Mouse (Mus musculus) heart, postnatal 36 days (tissue): ENCODE data around the gene Calm1. TPM values are rescaled to one million over a fixed set of nuclear protein-coding genes. Genes with fewer than 3 reads are reported as not detected.
"Not testable (repeated sequence)": the region's sequence is repeated elsewhere in the genome, so short reads cannot be mapped to it uniquely, and the experiment has no call there.

ENCODE experiments used
- DNase-seq, 2 experiments: peaks; one replicate each; pipeline ENCODE4 v3.0.0; 2021 to 2022
- intact Hi-C: fragments of 180-260 bp; cut with DNase I; formaldehyde crosslinking; loops from one replicate; pipeline ENCODE4 v1.15.1; 2025
- total RNA-seq, 2 experiments: library from RNA; stranded (reverse); gene quantifications; 2 replicates each; pipeline ENCODE4 v1.2.3; 2021

The Calm1 gene
- total RNA-seq, 2 experiments from 2014 or later, result 223 to 265 TPM

DNA sequence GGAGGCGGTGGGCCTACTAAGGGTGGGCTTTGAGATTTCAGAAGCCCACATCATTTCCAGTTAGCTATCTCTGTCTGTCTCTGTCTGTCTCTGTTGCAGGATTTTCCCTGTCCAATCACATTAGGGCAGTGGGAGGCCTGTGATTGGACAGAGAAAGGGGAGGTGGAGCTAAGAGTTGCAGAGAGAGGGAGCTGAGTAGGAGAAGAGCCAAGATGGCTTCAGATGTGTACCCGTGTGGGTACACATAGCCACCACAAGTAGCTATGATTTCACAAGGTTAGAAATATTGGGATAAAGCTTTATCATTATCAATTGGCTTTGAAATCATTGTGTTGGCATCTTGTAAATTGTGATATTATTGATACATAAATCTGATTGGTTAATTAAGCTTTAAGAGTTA is 17.9 kb downstream of the Calm1 start:
- intact Hi-C loops, DNase-seq: not testable (repeated sequence)

DNA sequence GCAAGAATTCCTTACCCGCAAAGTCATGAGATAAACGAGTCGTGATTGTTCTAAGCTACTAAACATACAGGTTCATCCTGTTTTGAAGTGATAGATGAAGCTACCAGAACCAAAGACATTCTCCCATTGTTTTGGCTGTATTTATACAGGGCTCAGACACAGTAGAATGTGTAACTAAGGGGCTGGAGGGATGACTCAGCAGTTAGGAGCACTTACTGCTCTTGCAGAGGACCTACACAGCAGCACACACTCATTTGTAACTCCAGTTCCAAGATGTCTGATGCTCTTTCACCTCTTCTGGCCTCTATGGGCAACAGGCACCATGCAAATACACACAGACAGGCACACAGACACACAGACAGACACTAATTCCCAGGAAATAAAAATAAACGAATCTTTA is 20.8 kb downstream of the Calm1 start:
- intact Hi-C loops, result no loop called here
- DNase-seq, result no peak

DNA sequence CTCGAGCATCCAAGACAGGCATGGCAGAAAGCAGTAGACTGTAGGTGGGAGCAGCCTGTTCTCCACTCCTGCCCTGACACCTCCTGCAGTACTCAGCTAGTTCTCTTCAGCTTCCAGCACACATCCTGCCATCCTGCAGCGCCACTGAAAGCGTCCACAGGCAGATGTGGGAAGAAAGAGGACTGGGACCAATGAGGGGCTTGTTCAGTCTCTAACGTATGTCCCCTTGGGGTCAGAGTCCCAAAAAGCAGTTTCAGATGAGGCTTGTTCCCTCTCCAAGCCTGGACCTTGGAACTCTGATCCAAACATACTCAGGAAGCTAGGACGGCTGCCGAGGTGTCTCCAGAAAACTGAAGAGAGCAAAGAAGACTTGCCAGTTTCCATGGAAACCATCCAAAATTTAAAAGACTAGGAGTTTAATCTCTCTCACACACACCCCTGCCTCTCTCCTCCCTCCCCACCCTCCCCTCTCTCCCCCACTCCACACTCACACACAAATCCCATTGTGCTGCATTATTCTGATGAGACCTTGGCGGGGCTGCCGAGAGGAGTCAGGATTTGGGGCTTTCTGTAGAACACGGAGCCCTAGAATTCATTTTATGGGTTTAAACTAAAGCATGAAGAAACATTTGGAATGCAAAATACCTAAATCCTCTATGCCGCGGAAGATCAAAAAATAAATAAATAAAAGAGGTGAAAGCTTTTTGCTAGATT is 22.5 kb downstream of the Calm1 start:
- DNase-seq, result no peak
- intact Hi-C loops, result no loop called here

DNA sequence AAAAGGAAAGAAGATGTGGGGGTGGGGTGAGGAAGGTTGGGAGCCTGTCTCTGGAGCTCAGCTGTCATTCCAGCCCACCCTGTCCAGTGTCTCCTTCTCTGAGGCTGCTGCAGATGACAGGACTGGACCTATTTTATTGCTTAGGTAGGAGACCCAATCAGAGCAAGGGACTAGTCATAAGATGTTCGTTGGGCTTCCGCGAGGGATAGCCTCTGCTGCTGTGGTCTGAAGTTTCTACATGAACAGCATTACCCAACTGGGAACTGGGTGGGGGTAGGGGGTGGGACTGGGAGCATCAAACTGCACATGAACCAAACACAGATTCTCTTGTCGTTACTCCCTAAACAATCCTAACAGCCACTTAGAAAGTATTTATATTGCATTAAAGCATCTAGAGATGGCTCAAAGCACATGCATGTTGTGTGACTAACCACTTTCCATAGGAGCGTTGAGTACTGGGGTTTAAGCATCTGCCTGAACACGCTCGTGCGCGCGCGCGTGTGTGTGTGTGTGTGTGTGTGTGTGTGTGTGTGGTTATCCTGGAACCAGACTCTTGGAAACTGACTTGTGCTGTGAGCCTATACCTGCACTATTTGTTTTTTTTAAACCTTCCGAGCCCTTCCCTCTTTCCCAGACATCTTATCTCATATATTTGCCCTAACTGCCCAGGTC is 23.2 kb downstream of the Calm1 start:
- DNase-seq, result no peak
- intact Hi-C loops, result no loop called here

DNA sequence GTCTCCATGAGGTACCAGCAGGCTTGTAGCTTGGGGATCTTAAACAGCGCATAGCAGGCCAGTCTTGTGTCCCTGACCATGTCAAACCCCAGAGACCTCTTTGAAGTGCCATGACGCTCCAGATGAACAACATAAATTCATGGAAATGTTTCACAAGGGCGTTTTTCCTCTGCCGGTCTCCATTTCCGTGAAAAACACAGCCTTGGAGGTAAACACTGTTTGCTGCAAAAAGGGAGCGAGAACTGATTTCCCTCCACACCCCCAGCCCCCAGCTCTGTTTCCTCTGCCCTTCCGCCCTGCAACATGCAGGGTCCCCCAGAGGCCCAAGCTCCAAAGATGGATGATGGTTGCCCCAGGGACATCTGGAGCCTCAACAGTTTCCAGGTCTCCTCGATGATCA is 24.3 kb downstream of the Calm1 start:
- intact Hi-C loops, result no loop called here
- DNase-seq, result no peak

DNA sequence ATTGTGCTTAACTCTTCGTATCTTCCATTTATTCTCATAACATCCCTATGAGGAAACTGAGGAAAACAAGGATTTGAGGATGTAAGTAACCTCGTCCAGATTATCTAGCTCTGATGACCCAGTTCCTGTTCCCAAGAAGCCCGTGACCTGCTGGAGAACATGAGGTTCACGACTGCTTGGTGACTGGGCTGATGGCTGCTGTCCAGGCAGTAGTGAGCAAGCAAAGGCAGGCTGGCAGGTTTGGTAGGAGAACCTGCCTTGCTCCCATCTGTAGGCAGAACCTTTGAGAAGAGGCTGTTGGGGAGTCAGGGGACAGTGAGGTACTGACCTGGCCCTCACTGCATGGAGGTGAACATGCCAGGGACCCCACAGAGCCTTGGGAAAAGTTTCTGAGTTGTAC is 26.0 kb downstream of the Calm1 start:
- intact Hi-C loops, result no loop called here
- DNase-seq, result no peak

DNA sequence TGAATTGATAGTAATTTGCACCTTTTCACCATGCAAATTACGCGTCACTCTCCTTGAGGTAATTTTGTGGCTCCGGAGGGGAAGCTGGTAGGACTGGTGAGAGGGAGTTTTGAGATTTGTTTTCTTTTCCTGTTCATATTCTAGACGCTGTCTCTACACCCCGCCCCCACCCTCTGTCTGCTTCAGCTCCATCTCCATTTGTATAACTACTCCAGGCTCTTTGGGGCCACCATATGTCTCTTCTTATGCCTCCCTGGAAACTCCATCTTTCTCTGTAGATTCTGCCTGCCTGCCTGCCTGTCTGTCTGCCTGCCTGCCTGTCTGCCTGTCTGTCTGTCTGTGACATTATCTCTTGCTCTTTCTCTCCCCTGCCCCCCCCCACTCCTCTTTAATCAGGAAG is 26.8 kb downstream of the Calm1 start:
- intact Hi-C loops, result no loop called here

DNA sequence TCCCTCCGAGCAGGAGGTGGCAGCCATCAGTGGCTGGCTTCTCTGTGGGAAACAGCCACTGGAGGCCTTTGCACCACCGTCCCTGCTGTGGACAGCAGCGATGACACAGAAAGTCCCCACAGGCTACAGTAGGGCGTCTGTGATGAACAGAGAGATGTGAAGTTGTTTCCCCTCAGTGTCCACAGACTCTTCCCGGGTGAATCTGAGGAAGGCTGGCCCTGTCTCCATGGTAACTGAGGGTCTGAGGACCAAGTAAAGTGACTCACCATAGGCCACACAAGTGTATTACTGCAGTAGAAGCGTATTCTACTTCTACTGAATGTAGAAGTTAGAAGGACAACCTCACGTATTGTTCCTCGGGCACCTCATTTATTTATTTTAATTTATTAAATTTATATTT is 27.4 kb downstream of the Calm1 start:
- DNase-seq, result no peak
- intact Hi-C loops, result no loop called here

More for the DNA sequence above, 26.8 kb downstream of the Calm1 start:
- DNase-seq, result no peak

DNA sequence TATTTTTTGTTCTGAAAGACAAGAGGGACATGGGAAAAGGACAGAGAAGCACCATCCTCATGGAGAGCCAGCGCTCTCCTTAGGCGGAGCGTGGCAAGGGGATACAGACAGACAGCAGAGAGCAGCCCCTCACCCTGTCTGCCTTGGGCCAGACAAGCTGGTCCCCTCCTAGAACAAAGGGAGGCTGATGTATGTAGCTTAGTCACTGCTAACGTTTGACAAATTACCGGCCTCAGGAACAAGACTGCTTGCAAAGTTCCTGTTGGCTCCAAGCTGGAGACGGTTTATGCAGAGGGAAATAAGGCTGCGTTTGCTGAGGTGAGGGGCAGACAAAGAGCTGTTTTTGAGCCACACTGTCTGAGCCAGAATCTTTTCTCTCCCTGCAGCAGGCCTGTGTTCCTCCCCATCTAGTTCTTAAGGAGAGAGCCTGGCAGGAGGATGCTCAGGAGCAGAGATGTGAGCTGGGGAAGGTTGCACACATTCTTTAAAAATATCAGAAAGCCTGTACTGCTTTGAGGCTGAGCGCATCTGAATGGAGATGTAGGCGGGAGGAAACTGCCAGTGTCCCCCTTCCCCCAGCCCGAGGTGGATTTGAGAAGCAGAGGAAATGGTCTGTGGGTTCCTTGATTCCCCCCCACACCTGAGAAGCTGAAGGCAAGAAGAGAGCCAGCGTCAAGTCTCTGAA is 28.9 kb downstream of the Calm1 start:
- DNase-seq, result no peak
- intact Hi-C loops, result no loop called here

DNA sequence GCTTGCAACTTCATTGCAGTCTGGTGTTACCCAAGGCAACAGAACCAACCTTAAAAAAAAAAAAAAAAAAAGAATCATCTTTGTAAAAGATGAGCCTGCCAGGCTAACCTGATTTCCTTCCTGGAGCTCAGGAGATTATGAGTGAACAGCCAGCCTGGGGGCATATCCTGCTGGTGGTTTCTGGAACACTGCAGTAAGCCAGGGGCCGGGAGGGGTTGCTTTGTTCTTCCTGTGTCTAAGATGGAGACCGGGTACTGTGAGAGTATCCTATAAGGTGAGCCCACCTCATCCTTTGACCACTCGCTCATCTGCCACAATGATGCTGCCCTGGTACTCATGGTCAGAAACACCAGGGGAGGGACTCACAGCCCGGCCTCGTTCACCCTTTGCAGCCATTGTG is 35.0 kb downstream of the Calm1 start:
- intact Hi-C loops, result no loop called here
- no peak for DNase-seq

DNA sequence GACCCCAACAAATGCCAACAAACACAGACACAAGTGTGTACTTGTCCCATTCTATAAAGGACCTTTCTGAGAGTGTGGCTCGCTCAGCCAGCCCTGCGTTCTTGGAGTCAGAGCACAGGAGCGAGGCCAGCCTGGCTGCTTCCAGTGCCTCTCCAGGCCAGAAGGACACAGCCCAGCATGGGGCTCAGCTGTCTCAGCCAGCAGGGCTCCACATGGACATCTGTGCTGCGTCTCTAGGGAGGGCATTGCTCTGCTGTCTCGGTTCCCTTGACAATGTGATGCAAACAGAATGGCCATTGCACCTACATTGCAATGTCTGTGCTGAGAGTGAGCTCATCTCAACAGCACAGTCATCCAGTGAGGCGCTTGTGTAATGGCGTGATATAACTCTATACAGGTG is 35.7 kb downstream of the Calm1 start:
- no peak for DNase-seq
- intact Hi-C loops, result no loop called here

DNA sequence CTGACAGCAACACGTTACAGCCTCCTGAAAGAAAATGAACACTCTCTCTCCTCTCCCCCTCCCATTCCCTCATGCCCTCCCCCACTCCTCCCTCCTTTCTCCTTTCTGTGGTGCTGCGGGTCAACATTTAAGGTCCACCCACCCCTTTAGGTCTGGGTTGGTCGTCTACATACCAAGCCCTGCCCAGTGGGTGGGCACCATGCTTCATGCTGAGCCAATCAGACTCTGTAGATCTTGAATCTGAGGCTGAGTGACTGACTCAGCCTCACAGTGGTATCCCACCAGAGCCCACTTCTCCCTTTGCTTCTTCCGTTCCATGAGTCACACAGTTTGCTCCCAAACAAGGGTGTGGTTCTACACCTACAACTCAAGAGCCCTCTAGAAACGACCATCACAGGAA is 36.2 kb downstream of the Calm1 start:
- intact Hi-C loops, result no loop called here
- DNase-seq, result no peak

DNA sequence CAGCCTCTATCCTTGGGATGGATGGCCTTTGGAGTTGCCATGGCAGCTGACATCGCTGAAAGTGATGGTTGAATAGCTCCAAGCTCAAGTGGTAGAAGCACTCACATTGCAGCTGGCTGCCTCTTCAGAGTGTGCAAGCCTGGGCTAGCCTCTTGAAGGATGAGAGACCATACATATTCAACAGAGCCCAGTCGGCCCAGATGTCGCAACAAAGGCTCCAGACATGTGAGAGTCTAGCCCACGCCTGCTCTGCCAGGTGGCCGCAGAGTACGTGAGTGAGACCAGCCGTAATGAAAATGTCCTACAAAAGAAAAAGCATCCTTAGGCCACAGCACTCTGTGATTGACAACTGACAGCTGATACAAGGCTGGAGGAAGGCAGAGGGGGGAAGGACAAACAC is 40.2 kb downstream of the Calm1 start:
- DNase-seq, result no peak
- intact Hi-C loops, result no loop called here

DNA sequence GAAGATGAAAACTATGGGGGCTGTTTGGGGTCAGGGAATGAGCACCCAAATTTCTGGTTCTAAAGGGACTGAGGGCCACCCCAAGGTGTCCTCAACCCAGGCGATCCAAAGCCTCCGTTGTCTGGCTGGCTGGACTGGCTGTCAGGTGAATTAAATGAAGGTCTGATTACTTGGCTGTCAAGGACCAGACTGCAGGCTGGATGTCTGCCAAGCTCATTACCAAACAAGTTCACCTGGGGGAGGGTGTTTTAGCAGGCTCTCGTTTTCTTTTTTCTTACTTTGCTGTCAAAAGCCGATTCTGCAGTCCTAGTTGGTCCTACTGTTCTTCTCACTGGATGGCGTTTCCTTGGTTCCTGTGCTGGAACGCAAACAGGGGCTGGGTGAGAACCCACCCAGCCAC is 40.6 kb downstream of the Calm1 start:
- intact Hi-C loops, result no loop called here
- DNase-seq, result no peak

DNA sequence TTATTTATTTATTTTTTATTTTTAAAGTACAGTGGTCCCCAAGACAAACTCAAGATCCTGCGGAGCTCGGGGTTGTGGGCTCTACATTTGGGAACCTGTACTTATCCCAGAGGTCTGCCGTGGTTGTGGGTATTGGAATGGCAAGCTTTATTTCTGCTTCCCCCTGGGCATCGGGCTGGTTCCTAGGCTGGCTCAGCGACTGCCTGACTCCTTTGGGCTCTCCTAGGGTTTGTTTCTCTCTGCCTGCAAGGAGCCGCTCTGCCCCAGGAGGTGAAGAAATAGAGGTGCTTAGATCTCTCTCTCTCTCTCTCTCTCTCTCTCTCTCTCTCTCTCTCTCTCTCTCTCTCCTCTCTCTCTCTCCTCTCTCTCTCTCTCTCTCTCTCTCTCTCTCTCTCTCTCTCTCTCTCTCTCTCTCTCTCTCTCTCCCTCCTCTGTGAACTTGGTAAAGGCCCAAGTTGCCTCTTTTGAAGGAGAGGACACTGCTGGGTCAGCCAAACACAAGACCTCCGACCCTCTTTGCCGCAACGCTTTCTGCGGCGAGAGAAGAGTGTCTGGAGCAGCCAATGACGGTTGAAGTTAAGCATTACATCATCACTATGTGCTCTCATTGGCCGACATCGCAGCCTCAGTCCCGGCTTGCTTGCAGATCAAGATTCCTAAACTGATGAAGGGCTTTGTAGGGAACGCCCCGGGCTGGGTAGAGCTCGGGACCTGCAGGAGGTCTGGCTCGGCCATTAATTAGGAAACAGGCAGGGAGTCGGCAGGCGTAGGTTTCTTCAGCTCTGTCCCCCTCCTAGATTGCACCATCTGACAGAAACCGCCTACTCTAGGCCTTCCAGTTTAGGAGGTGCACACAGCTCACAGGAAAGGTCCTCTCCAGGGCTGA is 42.9 kb downstream of the Calm1 start:
- DNase-seq, result peak; percentile 30 to 37
- intact Hi-C loops, result no loop called here

DNA sequence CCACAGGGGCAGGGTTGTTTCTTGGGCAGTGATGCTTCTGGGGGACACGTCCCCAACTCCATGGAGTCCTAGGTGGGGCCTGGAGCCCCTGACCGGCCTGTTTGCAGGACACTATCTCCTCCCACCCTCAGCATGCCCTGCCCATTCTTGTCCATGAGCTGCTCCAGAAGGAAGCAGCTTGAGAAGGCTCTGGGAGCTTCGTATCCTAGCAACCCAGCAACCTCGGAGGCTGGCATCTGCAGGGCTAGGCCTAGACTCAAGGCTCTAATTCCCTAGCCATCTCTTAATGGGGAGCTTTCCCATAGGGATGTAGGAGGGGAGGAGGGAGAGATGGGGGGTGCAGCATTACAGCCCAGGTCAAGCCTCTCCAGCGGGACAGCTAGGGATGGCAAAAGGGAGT is 45.3 kb downstream of the Calm1 start:
- no peak for DNase-seq
- intact Hi-C loops, result no loop called here

DNA sequence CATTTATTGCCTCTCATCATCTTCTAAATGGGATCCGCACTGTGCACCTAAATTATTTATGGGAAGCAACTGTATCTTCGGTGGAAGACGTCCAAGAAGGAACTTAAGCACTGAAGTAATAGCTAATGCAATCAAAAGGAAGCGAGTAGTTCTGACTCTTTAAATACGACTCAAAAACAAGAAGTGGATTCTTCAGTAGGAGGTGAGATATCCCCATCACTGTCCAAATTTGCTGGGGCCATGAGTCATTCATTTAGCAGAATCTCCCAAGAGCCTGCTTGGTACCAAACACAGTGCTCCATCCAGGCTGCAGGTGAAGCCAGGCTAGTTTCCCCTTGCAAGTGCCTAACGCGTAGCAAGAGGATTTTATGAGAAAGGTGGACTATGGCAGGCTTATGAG is 49.9 kb downstream of the Calm1 start:
- intact Hi-C loops, result no loop called here

DNA sequence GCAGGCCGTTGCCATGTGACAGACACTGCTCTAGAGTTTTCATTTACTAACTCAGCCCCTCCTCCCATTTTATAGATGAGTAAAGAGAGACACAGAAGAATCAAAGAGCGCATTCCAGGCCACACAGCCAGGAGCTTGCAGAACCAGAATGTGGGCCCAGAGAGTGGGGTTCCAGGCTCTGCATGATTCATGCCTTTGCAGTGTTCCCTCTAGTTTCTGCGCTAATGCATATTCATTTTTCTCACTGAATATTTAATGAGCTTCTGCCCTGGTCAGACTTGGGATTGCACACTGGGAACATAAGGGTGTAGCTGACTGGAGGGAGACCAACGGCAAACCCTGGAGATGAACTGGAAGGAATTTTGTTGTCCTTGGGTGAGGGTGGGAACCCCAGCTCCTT is 55.2 kb downstream of the Calm1 start:
- intact Hi-C loops, result no loop called here

More for the DNA sequence above, 49.9 kb downstream of the Calm1 start:
- no peak for DNase-seq

DNA sequence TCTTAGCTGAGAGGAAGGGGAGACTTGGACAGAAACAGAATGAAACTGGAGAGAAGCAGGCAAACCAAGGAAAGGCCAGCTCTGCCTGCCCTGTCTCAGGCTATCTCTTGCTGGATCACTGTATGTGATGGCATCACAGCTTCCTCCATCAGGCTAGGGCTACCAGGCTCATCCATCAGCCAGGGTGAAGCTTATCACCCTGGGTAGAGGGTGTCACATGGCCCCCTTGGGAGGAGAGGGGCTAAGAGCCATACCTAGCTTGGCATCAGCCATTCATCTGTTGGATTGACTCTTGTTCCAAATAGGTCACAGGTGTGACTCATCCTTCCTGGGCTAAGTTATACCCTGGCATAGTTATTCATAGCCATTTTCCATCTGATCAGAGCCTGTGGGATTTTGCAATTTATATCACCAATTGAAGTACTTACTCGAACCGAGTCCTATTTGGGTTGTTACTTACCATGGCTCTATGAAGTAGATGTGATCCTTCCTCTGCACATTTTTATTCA is 56.3 kb downstream of the Calm1 start:
- no peak for DNase-seq
- intact Hi-C loops, result no loop called here

More for the DNA sequence above, 55.2 kb downstream of the Calm1 start:
- no peak for DNase-seq

DNA sequence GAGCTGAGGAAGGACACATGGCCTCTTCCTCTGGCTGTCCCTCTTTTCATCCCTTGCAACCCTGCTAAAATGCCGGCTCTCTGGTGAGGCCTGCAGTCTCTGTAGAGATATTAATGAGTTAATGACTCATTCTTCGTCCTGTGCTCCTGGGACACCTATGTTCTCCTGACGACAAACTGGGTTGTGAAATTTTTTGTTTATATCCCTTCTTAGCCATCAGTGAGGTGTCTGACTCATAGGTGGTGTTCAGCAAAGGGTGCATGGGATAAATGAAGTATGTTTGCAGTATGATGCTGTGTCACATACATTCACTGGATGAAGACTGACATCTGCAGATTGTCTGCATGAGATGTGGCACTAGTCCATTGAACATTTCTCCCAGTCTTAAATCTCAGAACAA is 58.5 kb downstream of the Calm1 start:
- intact Hi-C loops, result no loop called here
- no peak for DNase-seq
